8 mouse cellular contexts compared by ENCODE assay signal in the genomic region with DNA sequence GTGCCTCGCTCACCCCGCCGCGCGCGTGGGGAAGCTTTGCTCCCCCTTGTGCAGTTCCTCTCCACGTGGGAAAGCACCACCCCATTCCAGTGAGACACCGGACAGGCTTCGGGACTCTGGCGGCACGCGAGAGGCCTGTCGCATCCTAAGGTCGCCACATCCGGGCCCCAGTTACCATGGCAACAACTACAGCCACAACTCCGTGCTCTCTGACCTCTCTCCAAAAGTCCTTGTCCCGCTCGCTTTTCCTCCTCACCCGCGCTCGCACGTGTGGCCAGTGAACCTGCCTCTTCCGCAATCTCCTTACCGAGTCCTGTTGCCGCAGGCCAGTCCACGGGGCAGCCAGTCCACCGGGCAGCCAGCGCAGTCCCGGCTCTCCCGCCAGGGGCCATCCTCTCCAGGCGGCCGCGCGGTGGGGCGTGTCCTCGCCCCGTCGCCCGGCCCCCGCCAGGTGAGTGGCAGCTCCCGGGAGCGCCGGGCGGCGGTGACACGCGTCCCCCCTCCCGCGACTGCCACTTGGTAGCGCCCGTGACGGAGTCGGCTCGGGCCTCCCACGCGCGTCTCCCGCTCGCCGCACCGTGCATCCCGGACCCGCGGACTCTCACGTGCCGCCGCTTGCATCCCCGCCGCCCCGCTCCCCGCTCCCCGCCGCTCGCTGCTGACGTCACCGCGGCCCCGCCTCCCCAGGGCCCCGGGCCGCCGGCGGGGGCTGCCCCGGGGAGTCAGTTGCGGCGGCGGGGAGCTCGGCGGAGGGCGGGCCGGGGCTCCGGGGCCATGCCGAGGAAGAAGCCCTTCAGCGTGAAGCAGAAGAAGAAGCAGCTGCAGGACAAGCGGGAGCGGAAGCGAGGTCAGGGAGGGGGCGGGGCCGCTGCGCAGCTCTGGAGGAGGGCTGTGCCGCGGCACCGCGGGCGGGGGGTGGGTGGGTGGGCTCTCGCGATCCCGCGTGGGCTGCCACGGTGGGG. TPM values are rescaled to one million over a fixed set of nuclear protein-coding genes. Genes with fewer than 3 reads are reported as not detected.
DNase-seq lines count a peak whose midpoint lies in the region; ATAC-seq lines count a peak whose summit lies in the region.

A gene (plus strand): TSS at position 451 of the 962 bp plus-strand sequence.
A gene (minus strand): TSS at position 836 of the 962 bp plus-strand sequence.

- ATAC-seq in inflammation-experienced regulatory T-cells, adult 6 months, result peak; percentile 72
- peak; percentile 81 for ATAC-seq in megakaryocyte-erythroid progenitor cell, adult 5-6 weeks (replicated peaks; ENCODE audit: low FRiP score, low TSS enrichment, poor library complexity, severe bottlenecking)

- intact Hi-C loops in gastrocnemius, postnatal 14 days (cut with DNase I; ENCODE audit: low total_unique reads), result no loop called here
- intact Hi-C loops in left cerebral cortex, postnatal 10 days (cut with DNase I), result no loop called here

- DNase-seq in adipocyte (ENCODE audit: low spot score), result peak; percentile 97
- DNase-seq in embryo, embryonic 10 days (ENCODE audit: low spot score), result peak; percentile 96
- peak; percentile 89 for DNase-seq in gastrocnemius, postnatal 14 days
- DNase-seq in left cerebral cortex, postnatal 10 days (ENCODE audit: extremely low spot score in 1 of 2, low spot score in 2 of 2), result peak; percentile 89 to 94
- DNase-seq in right cerebral cortex, postnatal 25 days, result peak; percentile 94
- DNase-seq in urinary bladder, postnatal 4 days (ENCODE audit: low spot score in 2 of 2), result peak; percentile 90 to 91

RNA-seq across cellular contexts. Expression of the first gene that starts in this region (rescaled TPM):
- 10 to 100 TPM; 16.3 to 19.0 TPM for total RNA-seq in gastrocnemius, postnatal 14 days (2021)
- polyA plus RNA-seq in inflammation-experienced regulatory T-cells, adult 6 months (2017; shearing (Covaris generic)), result 1 to 10 TPM; 7.6 to 9.2 (median 8.8) TPM
- total RNA-seq in left cerebral cortex, postnatal 10 days (2021), result 100 to 1,000 TPM; 133 to 141 TPM
- total RNA-seq in megakaryocyte-erythroid progenitor cell, adult 5-6 weeks (2014; fragmentation: Nextera tagmentation), result 27.1 and 28.2 TPM in 2 replicates
- total RNA-seq in megakaryocyte-erythroid progenitor cell, adult 5-6 weeks (2017), result 13.8 and 16.3 TPM in 2 replicates

RNA-seq across cellular contexts. Expression of the second gene that starts in this region (rescaled TPM):
- 1 to 10 TPM; 4.2 to 5.0 TPM for total RNA-seq in gastrocnemius, postnatal 14 days (2021)
- 10 to 100 TPM; 13.8 to 22.0 (median 19.8) TPM for polyA plus RNA-seq in inflammation-experienced regulatory T-cells, adult 6 months (2017; shearing (Covaris generic))
- total RNA-seq in left cerebral cortex, postnatal 10 days (2021), result 10 to 100 TPM; 64.3 to 66.3 TPM
- 41.0 and 48.3 TPM in 2 replicates for total RNA-seq in megakaryocyte-erythroid progenitor cell, adult 5-6 weeks (2014; fragmentation: Nextera tagmentation)
- total RNA-seq in megakaryocyte-erythroid progenitor cell, adult 5-6 weeks (2017), result 20.5 and 31.3 TPM in 2 replicates

Comparison
In these comparisons a context has a peak if more than half of its experiments do, and no peak if none do; other contexts are left out.
1. Peak in every context shown above with its lines: DNase-seq and ATAC-seq.
2. RNA of the first gene that starts in this region (total RNA-seq): 133 to 141 TPM in left cerebral cortex, postnatal 10 days; 13.8 to 28.2 TPM in megakaryocyte-erythroid progenitor cell, adult 5-6 weeks and 16.3 to 19.0 TPM in gastrocnemius, postnatal 14 days; every median in the first group is over 4 times any median in the second.